Mouse (Mus musculus) hematopoietic stem cell, adult 5-6 weeks (primary cell): ENCODE results near the gene Tmem144. TPM values are rescaled to one million over a fixed set of nuclear protein-coding genes. Genes with fewer than 3 reads are reported as not detected.

Source experiments
- total RNA-seq: library from RNA; stranded (forward); fragments of 172-1452, 232-1000 nt; gene quantifications from 2 replicates; pipeline ENCODE4 v1.2.3, GENCODE M21; 2017

The Tmem144 gene
- total RNA-seq, 1 experiment from 2014 or later, result 1.5 TPM

Other genes starting within 250 kb of the Tmem144 start
- 12.8 and 18.1 TPM in 2 replicates for gene 4930579G24Rik, start 223.7 kb downstream of the Tmem144 start, total RNA-seq
- 60.4 and 71.4 TPM in 2 replicates for gene Etfdh, start 223.3 kb downstream of the Tmem144 start, total RNA-seq
- gene Rxfp1, start 114.9 kb downstream of the Tmem144 start, total RNA-seq, result not detected in 2 replicates
- 1.1 and 1.4 TPM in 2 replicates for gene Fam198b, start 31.8 kb upstream of the Tmem144 start, total RNA-seq